8 mouse cellular contexts compared by ENCODE assay signal in the genomic region with DNA sequence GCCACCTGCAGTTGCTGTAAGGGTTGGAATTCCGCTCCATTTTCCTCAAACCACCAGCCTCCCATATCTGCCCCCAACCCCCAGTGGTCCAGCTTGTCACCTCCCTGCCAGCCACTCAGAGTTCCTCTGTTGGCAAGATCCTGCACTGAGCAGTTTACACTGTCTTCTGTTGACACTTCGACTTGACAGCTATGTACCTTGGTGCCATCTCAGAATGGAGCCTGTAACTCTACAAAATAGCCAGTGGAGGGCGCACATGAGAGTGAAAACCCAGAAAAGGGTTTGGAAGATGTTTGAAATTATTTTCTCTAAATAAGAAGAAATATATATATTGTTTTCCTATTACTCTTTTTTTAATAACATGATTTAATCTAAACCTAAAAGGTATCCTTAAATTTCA. TPM values are rescaled to one million over a fixed set of nuclear protein-coding genes. Genes with fewer than 3 reads are reported as not detected.
A peak's percentile ranks its signal among the peaks of the same experiment; 100 is the strongest.
DNase-seq lines count a peak whose midpoint lies in the region; ATAC-seq and TF ChIP-seq lines count a peak whose summit lies in the region.

No protein-coding gene starts in this region.

- no peaks in the 10 kb centered on the region for H3K36me3 ChIP-seq in hindbrain, postnatal 0 days (ENCODE audit: insufficient read depth, low read length)
- H3K36me3 ChIP-seq in hindbrain, embryonic 13.5 days, result no peaks in the 10 kb centered on the region

- H3K27ac ChIP-seq in hindbrain, postnatal 0 days, result no peak overlapping the region
- no peak overlapping the region for H3K27ac ChIP-seq in hindbrain, embryonic 13.5 days

- no peaks in the 10 kb centered on the region for H3K9me3 ChIP-seq in hindbrain, postnatal 0 days (ENCODE audit: low read length)
- no peaks in the 10 kb centered on the region for H3K9me3 ChIP-seq in hindbrain, embryonic 13.5 days

- intact Hi-C loops in left cerebral cortex, postnatal 36 days (cut with DNase I), result no loop called here

- no peak overlapping the region for H3K9ac ChIP-seq in hindbrain, postnatal 0 days (replicated peaks; ENCODE audit: low read length)
- no peak overlapping the region for H3K9ac ChIP-seq in hindbrain, embryonic 13.5 days

- TF ChIP-seq CTCF in hindbrain, postnatal 0 days (IDR thresholded peaks at IDR 0.05; ENCODE audit: low read depth), result peak; percentile 46

- no peaks in the 10 kb centered on the region for H3K27me3 ChIP-seq in hindbrain, postnatal 0 days (ENCODE audit: insufficient read depth, low read length)
- H3K27me3 ChIP-seq in hindbrain, embryonic 13.5 days, result no peaks in the 10 kb centered on the region

- DNase-seq in CD4-positive, CD25-positive, alpha-beta regulatory T cell, adult 2 months (ENCODE audit: low read depth, low spot score), result peak; percentile 50
- peak; percentile 24 for DNase-seq in hindbrain, postnatal 0 days (ENCODE audit: low spot score)
- peak; percentile 31 for DNase-seq in ES-CJ7 (ENCODE audit: low read depth, low spot score)
- DNase-seq in embryo, embryonic 9.5 days (ENCODE audit: extremely low spot score), result peak; percentile 17
- DNase-seq in urinary bladder, postnatal 4 days (ENCODE audit: low spot score in 2 of 2), result no peak
- no peak for DNase-seq in left cerebral cortex, postnatal 36 days (ENCODE audit: low spot score in 2 of 2)

- WGBS in hindbrain, postnatal 0 days, result 37% methylated on average over 3 of the region's 3 CpGs
- WGBS in hindbrain, embryonic 13.5 days, result 50% methylated on average over 3 of the region's 3 CpGs

- H3K4me3 ChIP-seq in hindbrain, postnatal 0 days (ENCODE audit: low read length), result no peak overlapping the region
- H3K4me3 ChIP-seq in hindbrain, embryonic 13.5 days, result no peak overlapping the region

- H3K4me1 ChIP-seq in hindbrain, postnatal 0 days (ENCODE audit: insufficient read depth, low read length), result no peaks in the 10 kb centered on the region
- H3K4me1 ChIP-seq in hindbrain, embryonic 13.5 days (replicated peaks), result no peaks in the 10 kb centered on the region

- no peak for ATAC-seq in CD4-positive, CD25-positive, alpha-beta regulatory T cell, adult 4 months
- ATAC-seq in hindbrain, postnatal 0 days, result no peak
- ATAC-seq in hindbrain, embryonic 13.5 days (ENCODE audit: low FRiP score), result no peak

- H3K4me2 ChIP-seq in hindbrain, postnatal 0 days (ENCODE audit: low read depth, low read length), result no peak overlapping the region
- no peak overlapping the region for H3K4me2 ChIP-seq in hindbrain, embryonic 13.5 days

RNA-seq across cellular contexts. Expression of a gene that starts 24.4 kb away (rescaled TPM):
- under 1 TPM in 1 of 2 experiments, not detected in 1; 0.58 TPM for polyA plus RNA-seq in CD4-positive, CD25-positive, alpha-beta regulatory T cell, adult 4 months (2017; shearing (Covaris generic))
- 5.4 and 22.0 TPM in 2 replicates for total RNA-seq in hindbrain, postnatal 0 days (2014; rRNA removed)
- polyA plus RNA-seq in hindbrain, postnatal 0 days (2015; fragmentation: Nextera tagmentation; extraction: Ambion mirVana), result 8.3 TPM in 2 replicates
- polyA plus RNA-seq in hindbrain, embryonic 13.5 days (2015; fragmentation: Nextera tagmentation; extraction: Ambion mirVana), result 5.9 and 6.2 TPM in 2 replicates
- 1 to 10 TPM; 3.9 to 6.0 TPM for total RNA-seq in left cerebral cortex, postnatal 36 days (2021)

RNA-seq across cellular contexts. Expression of a gene that starts 34.3 kb away (rescaled TPM):
- 1 to 10 TPM; 2.9 to 5.6 TPM for polyA plus RNA-seq in CD4-positive, CD25-positive, alpha-beta regulatory T cell, adult 4 months (2017; shearing (Covaris generic))
- 5.5 and 7.1 TPM in 2 replicates for total RNA-seq in hindbrain, postnatal 0 days (2014; rRNA removed)
- polyA plus RNA-seq in hindbrain, postnatal 0 days (2015; fragmentation: Nextera tagmentation; extraction: Ambion mirVana), result 5.6 and 5.9 TPM in 2 replicates
- 9.9 and 10.0 TPM in 2 replicates for polyA plus RNA-seq in hindbrain, embryonic 13.5 days (2015; fragmentation: Nextera tagmentation; extraction: Ambion mirVana)
- 1 to 10 TPM; 8.2 to 8.5 TPM for total RNA-seq in left cerebral cortex, postnatal 36 days (2021)

Comparison
In these comparisons a context has a peak if more than half of its experiments do, and no peak if none do; other contexts are left out.
1. DNase-seq: peak in CD4-positive, CD25-positive, alpha-beta regulatory T cell, adult 2 months (single experiment), hindbrain, postnatal 0 days (single experiment), ES-CJ7 (single experiment) and embryo, embryonic 9.5 days (single experiment); none in urinary bladder, postnatal 4 days (0 of 2) and left cerebral cortex, postnatal 36 days (0 of 2).